Mouse (Mus musculus) liver, embryonic 14.5 days (tissue): ENCODE data around the gene Rbm6.

Experiments used
- CTCF ChIP-seq: IDR thresholded peaks from 2 replicates; pipeline ENCODE4 v1.5.1; 2016; ENCODE audit warnings: antibody characterized with exemption, low read depth, control low read depth
- EP300 ChIP-seq: IDR thresholded peaks from 2 replicates; pipeline ENCODE4 v1.6.1; 2016; ENCODE audit warnings: antibody characterized with exemption, low read depth

DNA sequence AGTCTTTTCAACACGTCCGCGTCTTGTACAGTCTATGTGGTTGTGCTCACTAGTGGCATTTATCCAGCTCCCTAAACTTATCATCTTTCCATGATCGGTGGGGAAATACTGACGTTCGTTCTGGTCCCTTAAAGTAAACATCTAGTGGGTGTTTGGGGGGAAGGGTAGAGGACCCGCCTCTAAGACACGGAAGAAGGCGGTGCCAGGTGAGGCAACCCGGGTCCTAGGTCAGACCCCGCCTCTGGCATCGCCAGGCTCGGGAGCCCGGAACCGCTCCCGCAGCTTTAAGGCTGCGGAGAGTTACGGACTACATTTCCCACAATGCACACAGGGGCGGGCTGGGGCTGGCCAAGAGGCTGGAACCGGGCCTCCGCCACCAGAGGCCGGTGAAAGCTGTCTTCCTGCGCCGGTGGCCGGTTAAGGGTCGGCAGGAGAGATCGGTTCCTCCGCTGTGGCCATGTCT is 14.8 kb upstream of the Rbm6 start, which contains the start of gene Mon1a:
- TF ChIP-seq CTCF (no peak), EP300 (no peak; the same call in 1 of the 2 replicates)
